Mouse (Mus musculus) bone marrow macrophage, adult 2 months (primary cell): ENCODE measurements around the gene Dis3l2.

Experiments
- CTCF ChIP-seq: IDR thresholded peaks from 2 replicates; pipeline ENCODE4 v1.5.1; 2012; ENCODE audit warnings: low read depth, mild to moderate bottlenecking, low read length, moderate library complexity
- POLR2A ChIP-seq: IDR thresholded peaks from 2 replicates; pipeline ENCODE4 v1.6.1; 2012; ENCODE audit warnings: mild to moderate bottlenecking, low read depth, low read length, borderline replicate concordance

DNA sequence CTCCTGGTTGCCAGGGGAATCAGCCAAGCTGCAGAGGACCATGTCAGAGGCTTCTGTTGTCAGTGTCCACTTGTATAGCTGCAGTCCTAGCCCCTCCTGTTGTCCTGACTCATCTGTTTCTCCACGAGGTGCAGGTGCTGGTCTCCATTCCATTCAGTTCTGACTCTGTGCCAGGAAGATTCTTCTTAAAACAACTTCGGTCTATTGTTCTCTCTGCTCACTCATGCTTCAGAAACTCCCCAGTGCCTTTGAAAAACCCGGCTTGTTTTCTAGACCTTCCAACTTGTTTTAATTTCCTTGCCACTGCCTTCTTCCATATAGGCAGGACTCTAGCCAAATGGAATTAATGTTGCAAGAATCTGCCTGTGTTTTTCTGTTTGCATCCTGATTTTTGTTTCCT lies 39.3 kb downstream of the Dis3l2 start:
- TF ChIP-seq CTCF (no peak), POLR2A (no peak)
